ENCODE assay signal across 10 mouse cellular contexts in genomic region chr16:8676800-8677199, GRCm38 (mm10). TPM values are rescaled to one million over a fixed set of nuclear protein-coding genes. Genes with fewer than 3 reads are reported as not detected.
DNase-seq lines count a peak whose midpoint lies in the region; ATAC-seq and TF ChIP-seq lines count a peak whose summit lies in the region.
"Had no signal": no experiment of that assay in that cellular context is flagged by ENCODE, and none has a peak within 500 bp of the region (broad histone marks: within the 10 kb centered on the region; RNA-seq: fewer than 3 reads in every experiment).

No protein-coding gene starts in this region.

- H3K4me1 ChIP-seq in ES-Bruce4 (ENCODE audit: control insufficient read depth, insufficient read depth, low read length): no peaks in the 10 kb centered on the region
- H3K4me1 ChIP-seq in limb, embryonic 14.5 days (ENCODE audit: control insufficient read depth, insufficient read depth, low read length): no peaks in the 10 kb centered on the region
- H3K4me1 ChIP-seq in small intestine, adult 2 months (ENCODE audit: control insufficient read depth, insufficient read depth, insufficient read length, low read length): peaks cover 13% of the 10 kb centered on the region; the same call in 1 of the 2 replicates
- H3K4me1 ChIP-seq: neural tube, embryonic 12.5 days had no signal

- 50% methylated on average over 4 of the region's 4 CpGs for WGBS in limb, embryonic 14.5 days
- 55% methylated on average over 4 of the region's 4 CpGs for WGBS in small intestine, adult 2 months

- H3K36me3 ChIP-seq in ES-Bruce4 (ENCODE audit: control insufficient read depth, insufficient read depth, low read length, poor library complexity, severe bottlenecking): no peaks in the 10 kb centered on the region
- H3K36me3 ChIP-seq in limb, embryonic 14.5 days (ENCODE audit: control insufficient read depth, insufficient read depth, low read length): no peaks in the 10 kb centered on the region
- no peaks in the 10 kb centered on the region for H3K36me3 ChIP-seq in small intestine, adult 2 months (ENCODE audit: control insufficient read depth, insufficient read depth, low read length)
- H3K36me3 ChIP-seq: neural tube, embryonic 12.5 days had no signal

- no peak overlapping the region for H3K27ac ChIP-seq in ES-Bruce4 (ENCODE audit: insufficient read depth, low read length)
- H3K27ac ChIP-seq in limb, embryonic 14.5 days (replicated peaks; ENCODE audit: low read depth, low read length): no peak overlapping the region
- no peak overlapping the region for H3K27ac ChIP-seq in small intestine, adult 2 months (ENCODE audit: insufficient read depth, low read depth, low read length)
- H3K27ac ChIP-seq: neural tube, embryonic 12.5 days had no signal

- no peak for ATAC-seq in limb, embryonic 14.5 days (ENCODE audit: low FRiP score, low read depth)

- no peak overlapping the region for H3K4me3 ChIP-seq in ES-Bruce4 (ENCODE audit: low read depth, low read length)
- H3K4me3 ChIP-seq in limb, embryonic 14.5 days (replicated peaks; ENCODE audit: low read length): no peak overlapping the region
- no peak overlapping the region for H3K4me3 ChIP-seq in small intestine, adult 2 months (ENCODE audit: low read depth, low read length)
- H3K4me3 ChIP-seq: neural tube, embryonic 12.5 days had no signal

- no peak for TF ChIP-seq EP300 in ES-Bruce4 (IDR thresholded peaks at IDR 0.05; ENCODE audit: insufficient read depth, low read depth, low read length)

- no peaks in the 10 kb centered on the region for H3K27me3 ChIP-seq in ES-Bruce4 (ENCODE audit: control insufficient read depth, insufficient read depth, low read length, poor library complexity, severe bottlenecking)
- H3K27me3 ChIP-seq in limb, embryonic 14.5 days (ENCODE audit: control insufficient read depth, insufficient read depth, low read length): no peaks in the 10 kb centered on the region
- H3K27me3 ChIP-seq in small intestine, adult 2 months (ENCODE audit: control insufficient read depth, insufficient read depth, low read length): no peaks in the 10 kb centered on the region

- peak; percentile 69 for TF ChIP-seq CTCF in ES-Bruce4 (IDR thresholded peaks at IDR 0.05; ENCODE audit: low read depth, low read length)
- TF ChIP-seq CTCF in small intestine, adult 2 months (IDR thresholded peaks at IDR 0.05; ENCODE audit: extremely low read depth, insufficient read length, insufficient replicate concordance, low read depth, low read length): peak; percentile 65; the same call in 1 of the 2 replicates

- H3K4me2 ChIP-seq in limb, embryonic 14.5 days (replicated peaks; ENCODE audit: low read depth, low read length, severe bottlenecking): no peak overlapping the region
- H3K4me2 ChIP-seq: neural tube, embryonic 12.5 days had no signal

- H3K9ac ChIP-seq in ES-Bruce4 (ENCODE audit: low read depth, poor library complexity, severe bottlenecking): no peak overlapping the region
- no peak overlapping the region for H3K9ac ChIP-seq in limb, embryonic 14.5 days (ENCODE audit: low read depth, low read length, severe bottlenecking)
- H3K9ac ChIP-seq: neural tube, embryonic 12.5 days had no signal

- no peaks in the 10 kb centered on the region for H3K9me3 ChIP-seq in ES-Bruce4 (replicated peaks; ENCODE audit: control insufficient read depth, insufficient read depth, low read length, poor library complexity, severe bottlenecking)
- H3K9me3 ChIP-seq in limb, embryonic 14.5 days (ENCODE audit: control insufficient read depth, low read length): no peaks in the 10 kb centered on the region
- H3K9me3 ChIP-seq: neural tube, embryonic 12.5 days had no signal

- no peak for TF ChIP-seq POLR2A in ES-Bruce4 (IDR thresholded peaks at IDR 0.05; ENCODE audit: insufficient read depth, low read length)
- TF ChIP-seq POLR2A in limb, embryonic 14.5 days (IDR thresholded peaks at IDR 0.05; ENCODE audit: borderline replicate concordance, extremely low read depth, insufficient read depth, insufficient read length): no peak
- TF ChIP-seq POLR2A in small intestine, adult 2 months (IDR thresholded peaks at IDR 0.05; ENCODE audit: low read depth, low read length): no peak

- peak; percentile 58 for DNase-seq in adrenal gland, adult 2 months
- no peak for DNase-seq in adrenal gland, postnatal 4 days (ENCODE audit: low spot score in 2 of 2)
- DNase-seq in layer of hippocampus, adult 11-12 months (ENCODE audit: low spot score): peak; percentile 39
- DNase-seq in layer of hippocampus, adult 9-11 months: no peak
- DNase-seq in cerebellum, postnatal 36 days: peak; percentile 51 to 60
- DNase-seq in limb, embryonic 14.5 days (ENCODE audit: low spot score): peak; percentile 67

RNA-seq across cellular contexts. Expression of gene Gm5767, which starts 3.8 kb away (rescaled TPM):
- not detected for total RNA-seq in adrenal gland, adult 2 months (2021)
- 0.25 and 0.29 TPM in 2 replicates for polyA plus RNA-seq in adrenal gland, adult 2 months (2012; rRNA removed)
- total RNA-seq in adrenal gland, postnatal 4 days (2021): not detected
- polyA plus RNA-seq in ES-Bruce4 (2011; ENCODE audit: insufficient read depth, insufficient read length, low read depth, missing spikeins): not detected in 2 replicates
- polyA plus RNA-seq in limb, embryonic 14.5 days (2012; rRNA removed): not detected in 2 replicates
- polyA plus RNA-seq in limb, embryonic 14.5 days (2014; fragmentation: Nextera tagmentation; extraction: Ambion mirVana): 0.33 TPM in 1 of 2 replicates, not detected in the other
- 0.42 TPM in 1 of 2 replicates, not detected in the other for polyA plus RNA-seq in small intestine, adult 2 months (2012; rRNA removed)
- polyA plus RNA-seq: heart, embryonic 16.5 days; neural tube, embryonic 12.5 days had no signal

RNA-seq across cellular contexts. Expression of gene Carhsp1, which starts 4.8 kb away (rescaled TPM):
- total RNA-seq in adrenal gland, adult 2 months (2021): 100 to 1,000 TPM in 1 of 2 experiments, 10 to 100 TPM in 1; 52.0 to 120 TPM
- polyA plus RNA-seq in adrenal gland, adult 2 months (2012; rRNA removed): 233 and 404 TPM in 2 replicates
- total RNA-seq in adrenal gland, postnatal 4 days (2021): 10 to 100 TPM; 78.2 to 81.1 TPM
- 63.1 and 65.8 TPM in 2 replicates for polyA plus RNA-seq in ES-Bruce4 (2011; ENCODE audit: insufficient read depth, insufficient read length, low read depth, missing spikeins)
- 60.7 and 62.1 TPM in 2 replicates for polyA plus RNA-seq in limb, embryonic 14.5 days (2012; rRNA removed)
- polyA plus RNA-seq in limb, embryonic 14.5 days (2014; fragmentation: Nextera tagmentation; extraction: Ambion mirVana): 29.9 and 34.0 TPM in 2 replicates
- polyA plus RNA-seq in small intestine, adult 2 months (2012; rRNA removed): 31.8 and 61.6 TPM in 2 replicates

RNA-seq across cellular contexts. Expression of gene Tmem186, which starts 39.3 kb away (rescaled TPM):
- total RNA-seq in adrenal gland, adult 2 months (2021): 10 to 100 TPM; 15.3 to 22.1 TPM
- polyA plus RNA-seq in adrenal gland, adult 2 months (2012; rRNA removed): 15.6 and 16.2 TPM in 2 replicates
- 10 to 100 TPM; 18.2 to 20.8 TPM for total RNA-seq in adrenal gland, postnatal 4 days (2021)
- polyA plus RNA-seq in ES-Bruce4 (2011; ENCODE audit: insufficient read depth, insufficient read length, low read depth, missing spikeins): 17.1 and 17.5 TPM in 2 replicates
- 17.4 and 18.6 TPM in 2 replicates for polyA plus RNA-seq in limb, embryonic 14.5 days (2012; rRNA removed)
- polyA plus RNA-seq in limb, embryonic 14.5 days (2014; fragmentation: Nextera tagmentation; extraction: Ambion mirVana): 13.0 and 15.3 TPM in 2 replicates
- polyA plus RNA-seq in small intestine, adult 2 months (2012; rRNA removed): 6.2 and 8.6 TPM in 2 replicates

RNA-seq across cellular contexts. Expression of gene Pmm2, which starts 39.3 kb away (rescaled TPM):
- total RNA-seq in adrenal gland, adult 2 months (2021): 10 to 100 TPM; 48.1 to 53.8 TPM
- polyA plus RNA-seq in adrenal gland, adult 2 months (2012; rRNA removed): 54.1 and 75.1 TPM in 2 replicates
- total RNA-seq in adrenal gland, postnatal 4 days (2021): 10 to 100 TPM; 78.2 to 82.1 TPM
- 20.9 and 25.2 TPM in 2 replicates for polyA plus RNA-seq in ES-Bruce4 (2011; ENCODE audit: insufficient read depth, insufficient read length, low read depth, missing spikeins)
- 61.0 and 68.5 TPM in 2 replicates for polyA plus RNA-seq in limb, embryonic 14.5 days (2012; rRNA removed)
- 46.1 and 47.9 TPM in 2 replicates for polyA plus RNA-seq in limb, embryonic 14.5 days (2014; fragmentation: Nextera tagmentation; extraction: Ambion mirVana)
- 116 and 240 TPM in 2 replicates for polyA plus RNA-seq in small intestine, adult 2 months (2012; rRNA removed)

Comparison
In these comparisons a context has a peak if more than half of its experiments do, and no peak if none do; other contexts are left out.
1. DNase-seq: peak in adrenal gland, adult 2 months (single experiment), layer of hippocampus, adult 11-12 months (single experiment), cerebellum, postnatal 36 days (2 of 2) and limb, embryonic 14.5 days (single experiment); none in adrenal gland, postnatal 4 days (0 of 2) and layer of hippocampus, adult 9-11 months (single experiment).